In the genomic region with DNA sequence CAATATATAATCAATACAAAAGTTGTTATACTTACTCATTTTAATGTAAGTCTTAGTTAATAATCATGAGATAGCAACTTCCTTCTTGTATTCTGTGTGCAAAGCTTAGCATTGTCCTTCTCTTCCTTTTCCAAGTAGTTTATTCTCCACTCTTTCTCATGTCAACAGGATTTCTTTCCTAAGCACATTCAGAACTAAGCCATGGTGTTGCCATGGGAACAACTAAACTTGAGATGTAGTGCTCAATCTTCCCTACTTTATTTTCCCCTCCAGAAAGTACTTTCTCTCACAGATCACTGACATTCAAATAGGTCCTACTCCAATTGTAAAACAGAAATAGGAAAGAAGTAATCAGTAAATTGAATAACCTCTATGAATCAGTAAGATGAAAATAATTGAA, we compare ENCODE assay signal across 20 mouse cellular contexts.
"Had no signal": no experiment of that assay in that cellular context is flagged by ENCODE, and none has a peak within 500 bp of the region (broad histone marks: within the 10 kb centered on the region; RNA-seq: fewer than 3 reads in every experiment).

No protein-coding gene starts in this region.

- H3K9ac ChIP-seq: kidney, embryonic 15.5 days; limb, embryonic 12.5 days; limb, embryonic 15.5 days; liver, embryonic 14.5 days; liver, postnatal 0 days; lung, embryonic 14.5 days; neural tube, embryonic 13.5 days; stomach, embryonic 15.5 days had no signal

- H3K36me3 ChIP-seq: kidney, embryonic 15.5 days; limb, embryonic 12.5 days; limb, embryonic 15.5 days; neural tube, embryonic 13.5 days; stomach, embryonic 15.5 days had no signal

- H3K4me1 ChIP-seq: kidney, embryonic 15.5 days; limb, embryonic 12.5 days; limb, embryonic 15.5 days; neural tube, embryonic 13.5 days; stomach, embryonic 15.5 days had no signal

- H3K27me3 ChIP-seq: kidney, embryonic 15.5 days; limb, embryonic 12.5 days; limb, embryonic 15.5 days; neural tube, embryonic 13.5 days; stomach, embryonic 15.5 days had no signal

- H3K9me3 ChIP-seq: kidney, embryonic 15.5 days; limb, embryonic 12.5 days; limb, embryonic 15.5 days; neural tube, embryonic 13.5 days; stomach, embryonic 15.5 days had no signal

- H3K27ac ChIP-seq: kidney, embryonic 15.5 days; limb, embryonic 12.5 days; limb, embryonic 15.5 days; liver, embryonic 14.5 days; macrophage; neural tube, embryonic 13.5 days; stomach, embryonic 15.5 days had no signal

- H3K4me2 ChIP-seq: kidney, embryonic 15.5 days; limb, embryonic 12.5 days; limb, embryonic 15.5 days; liver, embryonic 11.5 days; lung, embryonic 14.5 days; neural tube, embryonic 13.5 days; stomach, embryonic 15.5 days had no signal

- H3K4me3 ChIP-seq: kidney, embryonic 15.5 days; limb, embryonic 12.5 days; limb, embryonic 15.5 days; myocyte; neural tube, embryonic 13.5 days; stomach, embryonic 15.5 days had no signal

- ATAC-seq: liver, postnatal 0 days; lung, postnatal 0 days had no signal

- DNase-seq: kidney, adult 18-20 months; kidney, postnatal 10 days; kidney, postnatal 4 days; left cerebral cortex, postnatal 4 days; liver, postnatal 0 days; lung, embryonic 14.5 days; retina, postnatal 1 day; right cerebral cortex, postnatal 25 days; spleen, adult 18-20 months; thymus, postnatal 25 days had no signal
